Mouse (Mus musculus) CH12.LX (cell line): ENCODE measurements at regions not wholly inside any gene's neighbourhood (a gene's known extent, or its start where the extent isn't known, plus 50 kb on each side); places are given as distances from the start of the nearest gene placed in this dataset.

Experiments
- DNase-seq: peaks from one replicate; pipeline ENCODE4 v3.0.0-alpha.2; 2013; ENCODE audit errors: extremely low read depth
- H3K27ac ChIP-seq: 2 replicates; pipeline ENCODE4 v1.5.1; 2012; ENCODE audit warnings: low read depth, mild to moderate bottlenecking, control low read depth, moderate library complexity; ENCODE audit not compliant: insufficient read depth
- H3K27me3 ChIP-seq: replicated peaks from 2 replicates; pipeline ENCODE3; 2012; ENCODE audit warnings: inconsistent platforms
- H3K36me3 ChIP-seq, 2 experiments: replicated peaks in 1 of 2; 2 replicates each; pipeline versions ENCODE3 to v1.6.1; 2012; ENCODE audit warnings: inconsistent platforms in 1 of 2, low read length in 1 of 2, mild to moderate bottlenecking in 1 of 2, mixed read lengths in 1 of 2, moderate library complexity in 1 of 2; ENCODE audit not compliant: control insufficient read depth in 1 of 2, insufficient read depth in 1 of 2
- H3K4me1 ChIP-seq, 2 experiments: 2 replicates each; pipeline ENCODE4 v1.6.1; 2012; ENCODE audit warnings: inconsistent platforms in 1 of 2, moderate library complexity in 1 of 2; ENCODE audit not compliant: insufficient read depth in 2 of 2, control insufficient read depth in 1 of 2
- H3K4me2 ChIP-seq: 2 replicates; pipeline ENCODE4 v1.6.1; 2012; ENCODE audit warnings: low read depth, mild to moderate bottlenecking, control low read depth; ENCODE audit not compliant: poor library complexity, insufficient read depth, severe bottlenecking
- H3K4me3 ChIP-seq, 3 experiments: fragments of 150-350 bp in 1 of 3; sonication (generic) in 1 of 3; replicated peaks in 1 of 3; 2 replicates each; pipeline versions ENCODE3 to v1.5.1; 2011 to 2012; ENCODE audit warnings: low read depth in 2 of 3, low read length in 2 of 3, mild to moderate bottlenecking in 2 of 3, moderate library complexity in 2 of 3, control low read depth in 1 of 3, improper control_type of control experiment in 1 of 3, inconsistent platforms in 1 of 3, mixed read lengths in 1 of 3; ENCODE audit not compliant: poor library complexity in 1 of 3
- H3K79me2 ChIP-seq: replicated peaks from 2 replicates; pipeline ENCODE4 v1.6.1; 2012; ENCODE audit warnings: mild to moderate bottlenecking, moderate library complexity; ENCODE audit not compliant: control insufficient read depth, poor library complexity, insufficient read depth, severe bottlenecking; ENCODE audit errors: extremely low read depth
- H3K9ac ChIP-seq: 2 replicates; pipeline ENCODE4 v1.6.1; 2012; ENCODE audit warnings: low read depth, mild to moderate bottlenecking, control low read depth, moderate library complexity; ENCODE audit not compliant: insufficient read depth
- H3K9me3 ChIP-seq: replicated peaks from 2 replicates; pipeline ENCODE3; 2012; ENCODE audit warnings: low read length, inconsistent platforms, mixed read lengths
- BHLHE40 ChIP-seq: IDR thresholded peaks from 2 replicates; pipeline ENCODE4 v1.6.1; 2011; ENCODE audit warnings: mild to moderate bottlenecking, low read depth, low read length, improper control_type of control experiment
- CHD2 ChIP-seq: IDR thresholded peaks from 2 replicates; pipeline ENCODE4 v1.6.1; 2011; ENCODE audit warnings: low read length, improper control_type of control experiment
- E2F4 ChIP-seq: IDR thresholded peaks from 2 replicates; pipeline ENCODE4 v1.6.1; 2011; ENCODE audit warnings: low read depth, low read length, improper control_type of control experiment; ENCODE audit not compliant: insufficient replicate concordance
- ELF1 ChIP-seq: IDR thresholded peaks from 2 replicates; pipeline ENCODE4 v1.6.1; 2014; ENCODE audit warnings: low read depth, mild to moderate bottlenecking, inconsistent platforms, low read length, improper control_type of control experiment
- EP300 ChIP-seq: IDR thresholded peaks from 2 replicates; pipeline ENCODE4 v1.6.1; 2011; ENCODE audit warnings: low read length, improper control_type of control experiment
- GABPA ChIP-seq: IDR thresholded peaks from 2 replicates; pipeline ENCODE4 v1.6.1; 2012; ENCODE audit warnings: low read depth, low read length, improper control_type of control experiment, inconsistent platforms; ENCODE audit not compliant: insufficient replicate concordance
- HCFC1 ChIP-seq: IDR thresholded peaks from 2 replicates; pipeline ENCODE4 v1.6.1; 2012; ENCODE audit warnings: low read depth, mild to moderate bottlenecking, inconsistent platforms, low read length, improper control_type of control experiment
- IRF4 ChIP-seq: IDR thresholded peaks from 2 replicates; pipeline ENCODE4 v1.6.1; 2014; ENCODE audit warnings: low read depth, mild to moderate bottlenecking, inconsistent platforms, low read length, improper control_type of control experiment
- KAT2A ChIP-seq: IDR thresholded peaks from 2 replicates; pipeline ENCODE4 v1.6.1; 2012; ENCODE audit warnings: low read length, improper control_type of control experiment, inconsistent platforms; ENCODE audit not compliant: insufficient replicate concordance
- MAFK ChIP-seq: IDR thresholded peaks from 2 replicates; pipeline ENCODE4 v1.6.1; 2011; ENCODE audit warnings: low read length, improper control_type of control experiment; ENCODE audit not compliant: insufficient replicate concordance
- POLR2A ChIP-seq: IDR thresholded peaks from 2 replicates; pipeline ENCODE4 v1.6.1; 2011; ENCODE audit warnings: low read depth, mild to moderate bottlenecking, improper control_type of control experiment, low read length
- UBTF ChIP-seq: IDR thresholded peaks from 2 replicates; pipeline ENCODE4 v1.6.1; 2012; ENCODE audit warnings: low read depth, mild to moderate bottlenecking, inconsistent platforms, low read length, improper control_type of control experiment, moderate library complexity
- USF1 ChIP-seq: IDR thresholded peaks from 2 replicates; pipeline ENCODE4 v1.6.1; 2014; ENCODE audit warnings: low read depth, mild to moderate bottlenecking, inconsistent platforms, low read length, improper control_type of control experiment
- ZKSCAN1 ChIP-seq: IDR thresholded peaks from 2 replicates; pipeline ENCODE4 v1.6.1; 2012; ENCODE audit warnings: low read depth, inconsistent platforms, low read length, improper control_type of control experiment, borderline replicate concordance
- ZMIZ1 ChIP-seq: IDR thresholded peaks from 2 replicates; pipeline ENCODE4 v1.6.1; 2012; ENCODE audit warnings: low read depth, mild to moderate bottlenecking, inconsistent platforms, low read length, improper control_type of control experiment
- dilution Hi-C: fragments of 300-500 bp; cut with MboI; formaldehyde crosslinking; loops from 2 replicates; pipeline ENCODE4 v1.14.3; 2020; ENCODE audit warnings: low sequenced_read_pairs; ENCODE audit not compliant: extremely low pct_unique_long_range_greater_than_20kb, extremely low pct_ligation_motif_present
- in situ Hi-C: fragments of 300-500 bp; cut with MboI; formaldehyde crosslinking; loops from 3 replicates; pipeline ENCODE4 v1.14.3; 2019; ENCODE audit warnings: low sequenced_read_pairs, low pct_ligation_motif_present, low pct_unique_long_range_greater_than_20kb, mixed read lengths

GRCm38 (mm10) chr15:93775199-93775745, 179.6 kb upstream of the Prickle1 start:
- in situ Hi-C loops = no loop called here
- dilution Hi-C loops = no loop called here
- DNase-seq = no peak

DNA sequence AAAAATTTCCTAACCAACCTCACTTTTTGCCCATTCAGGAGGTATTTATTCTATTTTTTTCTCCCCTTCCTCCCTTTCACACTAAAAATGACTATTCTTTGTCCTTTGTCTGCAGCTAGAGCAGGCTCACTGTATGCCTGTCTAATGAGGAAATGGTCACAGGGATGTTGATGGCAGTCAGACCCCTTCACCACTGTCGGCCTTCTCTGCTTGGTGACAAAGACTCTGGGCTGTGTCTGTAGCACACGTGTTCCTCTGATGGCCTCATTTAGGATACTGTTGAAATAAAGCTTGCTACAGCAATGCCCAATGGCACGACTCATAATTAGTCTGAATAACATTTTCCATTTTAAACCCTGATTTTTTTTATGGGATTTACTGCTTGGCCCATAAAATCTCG, 178.6 kb upstream of the Prickle1 start:
- Histone ChIP-seq H3K27me3 (no peaks in the 10 kb centered on the region), H3K9me3 (peaks cover 20% of the 10 kb centered on the region), H3K4me3 (no peak overlapping the region), H3K27ac (no peak overlapping the region), H3K9ac (no peak overlapping the region), H3K4me1 (no peaks in the 10 kb centered on the region), H3K79me2 (no peaks in the 10 kb centered on the region), H3K4me2 (no peak overlapping the region), H3K36me3 (no peaks in the 10 kb centered on the region)
- in situ Hi-C loops = no loop called here
- no peak for DNase-seq
- dilution Hi-C loops = no loop called here
- TF ChIP-seq USF1 = no peak

More at GRCm38 (mm10) chr15:93775199-93775745, 179.6 kb upstream of the Prickle1 start:
- Histone ChIP-seq H3K79me2 (no peaks in the 10 kb centered on the region), H3K27ac (no peak overlapping the region), H3K27me3 (no peaks in the 10 kb centered on the region), H3K4me1 (no peaks in the 10 kb centered on the region), H3K4me2 (no peak overlapping the region), H3K9me3 (peaks cover 26% of the 10 kb centered on the region), H3K9ac (no peak overlapping the region), H3K36me3 (no peaks in the 10 kb centered on the region), H3K4me3 (no peak overlapping the region)
- TF ChIP-seq POLR2A = no peak
- TF ChIP-seq IRF4 = no peak
- TF ChIP-seq HCFC1 = no peak
- no peak for TF ChIP-seq UBTF
- TF ChIP-seq ZKSCAN1 = no peak
- TF ChIP-seq BHLHE40 = no peak
- TF ChIP-seq ELF1 = no peak
- TF ChIP-seq EP300 = no peak
- TF ChIP-seq MAFK = no peak
- TF ChIP-seq GABPA = no peak
- no peak for TF ChIP-seq CHD2

- Histone ChIP-seq H3K4me2 (no peak overlapping the region), H3K27ac (no peak overlapping the region), H3K9me3 (peaks cover 34% of the 10 kb centered on the region), H3K36me3 (no peaks in the 10 kb centered on the region), H3K4me1 (no peaks in the 10 kb centered on the region), H3K79me2 (no peaks in the 10 kb centered on the region), H3K27me3 (no peaks in the 10 kb centered on the region), H3K4me3 (no peak overlapping the region), H3K9ac (no peak overlapping the region)
- dilution Hi-C loops (no loop called here), in situ Hi-C loops (no loop called here)
- no peak for DNase-seq
- TF ChIP-seq CHD2 (no peak), ZMIZ1 (no peak), KAT2A (no peak), E2F4 (no peak), ZKSCAN1 (no peak), UBTF (no peak), EP300 (no peak)
Measured at GRCm38 (mm10) chr15:93766981-93767380, 171.3 kb upstream of the Prickle1 start.
